Mouse (Mus musculus) hindbrain, postnatal 0 days (tissue): ENCODE data around the gene Cul9. TPM values are rescaled to one million over a fixed set of nuclear protein-coding genes. Genes with fewer than 3 reads are reported as not detected.
A peak's percentile ranks its signal among the peaks of the same experiment; 100 is the strongest.
"Not testable (repeated sequence)": the region's sequence is repeated elsewhere in the genome, so short reads cannot be mapped to it uniquely, and the experiment has no call there.

Experiments
- ATAC-seq: fragments of 200-750 bp; cut with Nextera tagmentation; 2 replicates; pipeline ENCODE4 v1.8.0; 2017; ENCODE audit warnings: mild to moderate bottlenecking, moderate TSS enrichment, moderate library complexity
- DNase-seq: peaks from one replicate; pipeline ENCODE4 v3.0.0-alpha.2; 2015; ENCODE audit warnings: low spot score
- H3K27ac ChIP-seq: fragments of 300-500 bp; sonication (generic); 2 replicates; pipeline ENCODE4 v1.5.1; 2014; ENCODE audit warnings: mild to moderate bottlenecking
- H3K27me3 ChIP-seq: fragments of 300-500 bp; sonication (generic); 2 replicates; pipeline ENCODE4 v1.6.1; 2014; ENCODE audit warnings: low read length, mixed read lengths; ENCODE audit not compliant: insufficient read depth
- H3K36me3 ChIP-seq: fragments of 300-500 bp; sonication (generic); 2 replicates; pipeline ENCODE4 v1.6.1; 2014; ENCODE audit warnings: low read length, mixed read lengths; ENCODE audit not compliant: insufficient read depth
- H3K4me1 ChIP-seq: fragments of 300-500 bp; sonication (generic); 2 replicates; pipeline ENCODE4 v1.6.1; 2014; ENCODE audit warnings: antibody characterized with exemption, low read length, mixed read lengths; ENCODE audit not compliant: insufficient read depth
- H3K4me2 ChIP-seq: fragments of 300-500 bp; sonication (generic); 2 replicates; pipeline ENCODE4 v1.6.1; 2014; ENCODE audit warnings: low read depth, mild to moderate bottlenecking, low read length, moderate library complexity, mixed read lengths
- H3K4me3 ChIP-seq: fragments of 300-500 bp; sonication (generic); 2 replicates; pipeline ENCODE4 v1.5.1; 2014; ENCODE audit warnings: low read length
- H3K9ac ChIP-seq: fragments of 300-500 bp; sonication (generic); replicated peaks from 2 replicates; pipeline ENCODE4 v1.6.1; 2014; ENCODE audit warnings: mild to moderate bottlenecking, low read length, moderate library complexity, mixed read lengths
- H3K9me3 ChIP-seq: fragments of 300-500 bp; sonication (generic); 2 replicates; pipeline ENCODE4 v1.6.1; 2016; ENCODE audit warnings: low read length, mixed read lengths
- CTCF ChIP-seq: IDR thresholded peaks from 2 replicates; pipeline ENCODE4 v1.5.1; 2016; ENCODE audit warnings: antibody characterized with exemption, control low read depth, low read depth
- WGBS: fragments of 180-500 bp; shearing (Covaris S2); extraction: QIAGEN DNeasy Blood & Tissue Kit; methylation state at CpG from one replicate; pipeline ENCODE4 v1.1.7; 2014; 5-methylcytosine and 5-hydroxymethylcytosine counted together
- polyA plus RNA-seq: library from polyadenylated mRNA; unstranded; fragments of >200 nt; fragmentation: Nextera tagmentation; extraction: Ambion mirVana; gene quantifications from 2 replicates; pipeline ENCODE4 v1.2.1, GENCODE M21; 2015
- total RNA-seq: library from RNA; depleted of rRNA; stranded (reverse); fragments of >200 nt; gene quantifications from 2 replicates; pipeline ENCODE4 v1.2.3, GENCODE M21; 2014

Gene Cul9
- total and polyA plus RNA-seq, 2 experiments from 2014 or later, result 12.2 to 58.2 TPM

GRCm38 (mm10) chr17:46571005-46571404 lies 24.8 kb upstream of the Cul9 start:
- Histone ChIP-seq H3K27ac (no peak overlapping the region), H3K4me3 (no peak overlapping the region), H3K36me3 (peaks cover 50% of the 10 kb centered on the region), H3K4me2 (no peak overlapping the region), H3K27me3 (no peaks in the 10 kb centered on the region), H3K9ac (no peak overlapping the region), H3K9me3 (no peaks in the 10 kb centered on the region), H3K4me1 (no peaks in the 10 kb centered on the region)
- DNase-seq, result no peak
- WGBS, result 92% methylated on average over 11 of the region's 11 CpGs
- ATAC-seq, result no peak
- TF ChIP-seq CTCF, result no peak

GRCm38 (mm10) chr17:46559146-46559545 lies 13.0 kb upstream of the Cul9 start:
- Histone ChIP-seq H3K36me3 (no peaks in the 10 kb centered on the region), H3K4me1 (peaks cover 3% of the 10 kb centered on the region; the same call in 1 of the 2 replicates), H3K27ac (no peak overlapping the region), H3K9me3 (no peaks in the 10 kb centered on the region), H3K4me3 (no peak overlapping the region), H3K9ac (no peak overlapping the region), H3K4me2 (no peak overlapping the region), H3K27me3 (no peaks in the 10 kb centered on the region)
- TF ChIP-seq CTCF, result no peak
- DNase-seq (no peak), ATAC-seq (no peak)
- 95% methylated on average over 6 of the region's 6 CpGs for WGBS

DNA sequence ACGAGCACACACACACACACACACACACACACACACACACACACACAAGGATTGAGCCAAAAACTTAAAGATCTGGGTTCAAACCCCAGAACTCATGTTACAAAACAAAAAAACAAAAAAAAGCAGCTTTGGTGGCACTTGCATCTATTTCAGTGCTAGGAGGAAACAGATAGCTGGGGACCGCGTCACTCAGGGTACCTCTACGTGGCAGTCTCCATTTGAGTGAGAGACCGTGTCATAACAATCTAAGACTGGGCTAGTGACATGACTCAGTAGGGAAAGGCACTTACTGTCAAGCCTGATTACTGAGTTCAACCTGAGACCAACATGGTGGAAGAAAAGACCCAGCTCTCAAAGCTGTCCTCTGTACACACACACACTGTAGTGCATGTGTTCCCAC lies 12.0 kb upstream of the Cul9 start:
- 90% methylated on average over 5 of the region's 5 CpGs for WGBS
- no peak for ATAC-seq
- no peaks in the 10 kb centered on the region for H3K36me3 ChIP-seq

DNA sequence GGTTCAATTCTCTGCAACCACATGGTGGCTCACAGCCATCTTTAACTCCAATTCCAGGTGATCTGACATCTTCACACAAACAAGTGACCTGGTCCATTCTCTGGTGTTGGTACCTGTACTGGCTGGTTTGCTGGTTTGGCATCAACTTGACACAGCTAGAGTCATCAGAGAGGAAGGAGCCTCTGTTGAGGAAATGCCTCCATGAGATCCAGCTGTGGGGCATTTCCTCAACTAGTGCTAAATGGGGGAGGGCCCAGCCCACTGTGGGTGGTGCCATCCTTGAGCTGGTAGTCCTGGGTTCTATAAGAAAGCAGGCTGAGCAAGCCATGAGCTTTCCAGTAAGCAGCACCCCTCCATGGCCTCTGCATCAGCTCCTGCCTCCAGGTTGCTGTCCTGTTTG lies 11.1 kb upstream of the Cul9 start:
- H3K9ac ChIP-seq, H3K4me3 ChIP-seq, ATAC-seq, H3K27ac ChIP-seq, DNase-seq, H3K36me3 ChIP-seq, H3K27me3 ChIP-seq, H3K9me3 ChIP-seq, H3K4me2 ChIP-seq: not testable (repeated sequence)
- H3K4me1 ChIP-seq, result peaks cover 16% of the 10 kb centered on the region; the same call in 1 of the 2 replicates

More for the DNA sequence above, 12.0 kb upstream of the Cul9 start:
- H3K4me3 ChIP-seq, result no peak overlapping the region
- no peaks in the 10 kb centered on the region for H3K27me3 ChIP-seq
- no peak for TF ChIP-seq CTCF
- no peak overlapping the region for H3K4me2 ChIP-seq
- DNase-seq, result no peak
- H3K4me1 ChIP-seq, result peaks cover 13% of the 10 kb centered on the region; the same call in 1 of the 2 replicates
- no peak overlapping the region for H3K9ac ChIP-seq
- H3K9me3 ChIP-seq, result no peaks in the 10 kb centered on the region
- H3K27ac ChIP-seq, result no peak overlapping the region

DNA sequence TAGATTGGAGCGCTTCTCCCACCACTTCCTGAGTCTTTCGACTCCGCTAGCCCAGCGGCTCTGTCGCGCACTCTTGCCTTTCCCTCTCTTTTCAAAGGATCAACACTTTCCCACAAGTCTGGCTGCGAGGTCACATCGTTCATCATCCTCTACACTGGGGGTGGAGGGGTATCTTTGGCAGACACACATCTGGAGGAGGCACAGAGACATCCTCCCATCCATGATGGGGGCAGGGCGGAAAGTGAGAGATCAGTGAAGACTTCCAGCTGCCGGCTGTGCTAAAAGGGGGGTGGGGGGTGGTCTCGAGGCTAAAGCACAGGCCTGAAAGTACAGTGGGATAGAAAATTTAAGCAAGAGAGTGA lies 10.4 kb upstream of the Cul9 start:
- Histone ChIP-seq H3K4me1 (peaks cover 19% of the 10 kb centered on the region; the same call in 1 of the 2 replicates), H3K4me2 (peak overlapping the region; percentile 91), H3K36me3 (peaks cover 4% of the 10 kb centered on the region; the same call in 1 of the 2 replicates), H3K4me3 (peak overlapping the region; percentile 100), H3K9ac (peak overlapping the region; percentile 100), H3K9me3 (no peaks in the 10 kb centered on the region), H3K27me3 (no peaks in the 10 kb centered on the region), H3K27ac (peak overlapping the region; percentile 96)
- peak; percentile 13; the same call in 1 of the 2 replicates for ATAC-seq
- DNase-seq, result peak; percentile 28
- WGBS, result under 1% methylated on average over 11 of the region's 11 CpGs
- TF ChIP-seq CTCF, result no peak

GRCm38 (mm10) chr17:46555673-46556583 lies 9.7 kb upstream of the Cul9 start, which contains the start of gene Srf:
TSS of gene Srf (minus strand) at chr17:46556175.
- Histone ChIP-seq H3K4me3 (peak within 1 kb of the TSS; percentile 100), H3K9me3 (no peaks in the 10 kb centered on the region), H3K4me1 (peaks cover 19% of the 10 kb centered on the region; the same call in 1 of the 2 replicates), H3K27ac (peak within 1 kb of the TSS; percentile 96), H3K36me3 (peaks cover 11% of the 10 kb centered on the region; the same call in 1 of the 2 replicates), H3K4me2 (peak within 1 kb of the TSS; percentile 91), H3K9ac (peak within 1 kb of the TSS; percentile 100), H3K27me3 (no peaks in the 10 kb centered on the region)
- peak; percentile 95 for ATAC-seq
- WGBS, result under 1% methylated on average over 72 of the region's 87 CpGs
- TF ChIP-seq CTCF, result peak; percentile 22; the same call in 1 of the 2 replicates
- DNase-seq, result peak; percentile 99
